Mouse (Mus musculus): ENCODE measurements around the gene Sppl2c. TPM values are rescaled to one million over a fixed set of nuclear protein-coding genes. Genes with fewer than 3 reads are reported as not detected.

The Sppl2c gene
- polyA plus RNA-seq (2012), result not detected in 2 replicates

DNA sequence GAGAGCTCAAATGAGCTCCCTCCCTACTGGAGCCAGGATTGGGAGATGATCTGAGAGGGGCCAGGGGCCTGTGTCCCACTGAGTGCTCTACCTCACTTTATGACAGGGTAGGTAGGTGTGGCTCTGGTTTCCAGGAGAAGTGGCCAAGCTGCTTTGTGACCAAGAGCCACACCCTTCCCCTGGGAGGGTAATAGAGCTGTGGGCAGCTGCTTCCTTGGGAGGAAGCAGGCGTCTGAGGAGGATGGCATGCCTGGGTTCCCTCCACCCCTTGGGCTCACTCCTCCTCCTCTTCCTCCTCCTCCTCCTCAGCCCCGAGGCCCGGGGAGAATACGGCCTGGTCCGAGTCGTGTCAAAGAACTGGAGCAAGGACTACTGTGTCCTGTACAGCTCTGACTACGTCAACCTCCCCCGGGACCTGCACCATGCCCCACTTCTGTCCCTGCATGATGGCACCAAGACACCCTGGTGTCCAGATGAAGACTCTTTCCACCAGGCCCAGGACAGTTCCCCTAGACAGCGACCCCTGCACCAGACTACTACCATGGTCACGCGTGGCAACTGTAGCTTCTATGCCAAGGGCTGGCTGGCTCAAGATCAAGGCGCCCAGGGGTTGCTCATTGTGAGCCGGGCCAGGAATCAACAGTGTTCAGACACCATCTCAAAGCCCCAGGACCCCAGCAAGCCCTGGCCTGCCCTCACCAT, at the start of gene Sppl2c:
Gene Sppl2c (plus strand): TSS at position 193 of the 702 bp plus-strand sequence.

GRCm38 (mm10) chr11:104231041-104231911, 45.1 kb downstream of the Sppl2c start, which contains the start of gene Mapt:
Mapt (plus strand) TSS chr11:104231390.

Other genes starting within 250 kb of the Sppl2c start
- gene Nsf, start 232.3 kb upstream of the Sppl2c start, polyA plus RNA-seq (2012), result 2.9 and 3.9 TPM in 2 replicates
- 7.4 and 8.0 TPM in 2 replicates for gene Arf2, start 219.6 kb upstream of the Sppl2c start, polyA plus RNA-seq (2012)
- gene Crhr1, start 53.5 kb upstream of the Sppl2c start, polyA plus RNA-seq (2012), result not detected in 2 replicates
- 0.19 and 0.36 TPM in 2 replicates for gene Mapt, start 45.1 kb downstream of the Sppl2c start, polyA plus RNA-seq (2012)